ENCODE assay signal across 8 mouse cellular contexts in genomic region chr17:32505851-32506728, GRCm38 (mm10). TPM values are rescaled to one million over a fixed set of nuclear protein-coding genes. Genes with fewer than 3 reads are reported as not detected.
A peak's percentile ranks its signal among the peaks of the same experiment; 100 is the strongest.
DNase-seq lines count a peak whose midpoint lies in the region; ATAC-seq and TF ChIP-seq lines count a peak whose summit lies in the region.

TSS of gene Cyp4f17 (plus strand) at chr17:32506050.

- H3K9ac ChIP-seq in lung, embryonic 14.5 days = peak within 1 kb of the TSS; percentile 65

- peak within 1 kb of the TSS; percentile 75 for H3K27ac ChIP-seq in lung, embryonic 14.5 days (ENCODE audit: low read depth)
- peak within 1 kb of the TSS; percentile 29; the same call in 1 of the 2 replicates for H3K27ac ChIP-seq in olfactory bulb, adult 2 months (ENCODE audit: insufficient read depth, low read depth, low read length)

- no peaks in the 10 kb centered on the region for H3K27me3 ChIP-seq in lung, embryonic 14.5 days (ENCODE audit: insufficient read depth, low read length)

- peak within 1 kb of the TSS; percentile 91 for H3K4me2 ChIP-seq in lung, embryonic 14.5 days

- peak within 1 kb of the TSS; percentile 52 for H3K4me3 ChIP-seq in lung, embryonic 14.5 days (ENCODE audit: low read depth, low read length)
- H3K4me3 ChIP-seq in olfactory bulb, adult 2 months (ENCODE audit: insufficient read depth, low read depth, low read length) = peak within 1 kb of the TSS; percentile 39

- H3K36me3 ChIP-seq in lung, embryonic 14.5 days (ENCODE audit: insufficient read depth) = no peaks in the 10 kb centered on the region

- no peaks in the 10 kb centered on the region for H3K9me3 ChIP-seq in lung, embryonic 14.5 days (ENCODE audit: low read depth, low read length)

- no peak for TF ChIP-seq POLR2A in olfactory bulb, adult 2 months (IDR thresholded peaks at IDR 0.05; ENCODE audit: insufficient read depth, low read depth, low read length)

- peak; percentile 21 for DNase-seq in right cerebral cortex, postnatal 4 days
- DNase-seq in right cerebral cortex, postnatal 25 days = no peak
- peak; percentile 86 for DNase-seq in embryo, embryonic 10 days (ENCODE audit: low spot score)
- DNase-seq in heart, adult 18-20 months = peak; percentile 62 to 67
- DNase-seq in kidney, adult 11 months = peak; percentile 52
- peak; percentile 79 for DNase-seq in lung, embryonic 14.5 days
- no peak for DNase-seq in frontal cortex, postnatal 14 days (ENCODE audit: low spot score in 2 of 2)

- H3K4me1 ChIP-seq in lung, embryonic 14.5 days (ENCODE audit: insufficient read depth) = peaks cover 4% of the 10 kb centered on the region; the same call in 1 of the 2 replicates
- 0 out of 2 replicates have a peak, but pooled peaks cover 4% of the 10 kb centered on the region for H3K4me1 ChIP-seq in olfactory bulb, adult 2 months (ENCODE audit: control insufficient read depth, insufficient read depth, low read length)

- TF ChIP-seq CTCF in lung, embryonic 14.5 days (IDR thresholded peaks at IDR 0.05; ENCODE audit: low read depth) = no peak
- no peak for TF ChIP-seq CTCF in olfactory bulb, adult 2 months (IDR thresholded peaks at IDR 0.05; ENCODE audit: insufficient read depth, low read depth, low read length)

- under 1% methylated on average over 30 of the region's 30 CpGs for WGBS in lung, embryonic 14.5 days
- 11% methylated on average over 30 of the region's 30 CpGs for WGBS in olfactory bulb, adult 2 months

- ATAC-seq in lung, embryonic 14.5 days (ENCODE audit: insufficient read depth) = peak; percentile 92

RNA-seq across cellular contexts. Expression of gene Cyp4f17, which starts in this region (rescaled TPM):
- 1 to 10 TPM; 4.7 to 5.8 TPM for total RNA-seq in heart, adult 18-20 months (2021)
- 5.4 and 5.9 TPM in 2 replicates for polyA plus RNA-seq in lung, embryonic 14.5 days (2014; fragmentation: Nextera tagmentation; extraction: Ambion mirVana)
- polyA plus RNA-seq in olfactory bulb, adult 2 months (2012; ENCODE audit: insufficient read depth, insufficient read length, low replicate concordance, missing spikeins) = not detected in 2 replicates

Comparison
In these comparisons a context has a peak if more than half of its experiments do, and no peak if none do; other contexts are left out.
1. DNase-seq: peak in right cerebral cortex, postnatal 4 days (single experiment), embryo, embryonic 10 days (single experiment), heart, adult 18-20 months (2 of 2), kidney, adult 11 months (single experiment) and lung, embryonic 14.5 days (single experiment); none in right cerebral cortex, postnatal 25 days (single experiment) and frontal cortex, postnatal 14 days (0 of 2).